Mouse (Mus musculus): ENCODE measurements at regions not wholly inside any gene's neighbourhood (a gene's known extent, or its start where the extent isn't known, plus 50 kb on each side); places are given as distances from the start of the nearest gene placed in this dataset.

DNA sequence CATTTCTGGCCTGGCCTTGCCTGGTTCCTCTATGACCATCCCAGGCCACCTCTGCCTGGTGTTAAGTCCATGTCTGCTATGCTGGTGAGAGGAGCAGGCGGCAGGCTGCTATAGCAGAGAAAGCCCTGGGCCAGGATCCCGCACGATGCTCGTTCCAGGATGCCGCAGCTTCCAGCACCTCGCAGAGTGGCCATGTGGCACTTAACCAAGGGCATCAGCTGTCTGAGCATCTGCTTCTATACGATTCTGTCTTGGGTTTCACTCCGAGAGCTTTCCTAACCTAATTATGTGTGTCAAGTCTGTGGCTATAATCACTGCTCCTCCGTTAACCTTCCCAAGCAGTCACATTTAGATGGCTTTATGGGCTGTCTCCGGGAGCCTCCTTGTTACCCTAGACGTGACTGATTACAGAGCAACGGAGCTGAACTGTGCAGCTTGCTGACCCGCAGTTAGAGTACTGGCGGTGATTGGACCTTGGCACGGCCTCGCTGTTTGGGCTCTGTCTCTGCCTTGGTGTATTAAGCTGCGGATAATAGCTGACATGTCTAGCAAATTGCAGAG is 64.4 kb downstream of the Ackr3 start:
- Histone ChIP-seq H3K27me3 (replicated peaks) (0 out of 2 replicates have a peak, but pooled peaks cover 3% of the 10 kb centered on the region), H3K4me1 (peaks cover 18% of the 10 kb centered on the region), H3K36me3 (no peaks in the 10 kb centered on the region), H3K4me2 (no peak overlapping the region), H3K27ac (replicated peaks) (no peak overlapping the region), H3K9me3 (replicated peaks) (no peaks in the 10 kb centered on the region), H3K9ac (replicated peaks) (no peak overlapping the region; the same call in 1 of the 2 replicates), H3K4me3 (replicated peaks) (no peak overlapping the region)
- peak; percentile 35; the same call in 1 of the 2 replicates for ATAC-seq (ENCODE audit: low FRiP score)
- 18% methylated on average over 17 of the region's 17 CpGs for WGBS

DNA sequence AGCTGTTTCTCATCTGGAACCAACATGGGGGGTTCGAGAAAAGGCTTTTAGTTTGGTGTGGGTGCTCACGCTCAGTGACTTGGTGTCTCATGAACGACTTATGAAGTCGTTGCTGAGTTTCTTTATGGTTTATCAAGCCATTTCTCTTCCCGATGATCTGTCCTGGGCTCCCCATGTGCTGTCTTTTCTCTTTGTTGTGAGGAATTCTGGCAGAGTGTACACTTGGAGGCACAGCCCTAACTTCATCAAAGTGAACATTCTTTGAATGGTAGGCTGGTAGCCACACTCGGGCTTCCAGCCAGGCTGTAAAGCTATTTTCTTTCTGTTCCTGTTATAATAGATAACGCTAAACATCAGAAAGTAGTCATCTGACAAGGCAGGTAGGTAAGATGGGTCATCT is 65.2 kb downstream of the Ackr3 start:
- WGBS: 74% methylated on average over 7 of the region's 7 CpGs
- Histone ChIP-seq H3K4me1 (peaks cover 23% of the 10 kb centered on the region), H3K27me3 (replicated peaks) (0 out of 2 replicates have a peak, but pooled peaks cover 3% of the 10 kb centered on the region), H3K9ac (replicated peaks) (no peak overlapping the region), H3K4me3 (replicated peaks) (no peak overlapping the region), H3K27ac (replicated peaks) (no peak overlapping the region), H3K9me3 (replicated peaks) (no peaks in the 10 kb centered on the region), H3K4me2 (no peak overlapping the region), H3K36me3 (no peaks in the 10 kb centered on the region)
- no peak for ATAC-seq (ENCODE audit: low FRiP score)

DNA sequence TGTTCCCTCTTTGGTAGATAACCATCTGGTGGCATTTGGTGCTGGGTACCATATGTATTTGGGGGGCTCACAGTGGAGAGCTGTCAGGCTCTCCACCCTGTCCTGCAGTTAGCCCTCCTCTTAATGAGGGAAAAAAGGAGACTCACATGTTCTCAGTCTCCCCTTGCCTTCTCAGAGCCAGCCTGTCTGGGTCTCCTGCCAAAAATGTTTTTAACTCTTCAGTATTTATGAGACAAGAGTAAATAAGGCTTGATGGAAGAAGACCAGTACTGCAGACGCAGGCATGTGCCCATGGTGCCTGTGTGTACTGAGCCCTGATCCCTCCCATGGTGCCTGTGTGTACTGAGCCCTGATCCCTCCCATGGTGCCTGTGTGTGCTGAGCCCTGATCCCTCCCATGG is 66.1 kb downstream of the Ackr3 start:
- H3K4me2 ChIP-seq: no peak overlapping the region
- no peak overlapping the region for H3K27ac ChIP-seq (replicated peaks)
- ATAC-seq (ENCODE audit: low FRiP score): no peak
- H3K9me3 ChIP-seq (replicated peaks): no peaks in the 10 kb centered on the region
- 0 out of 2 replicates have a peak, but pooled peaks cover 3% of the 10 kb centered on the region for H3K27me3 ChIP-seq (replicated peaks)
- no peaks in the 10 kb centered on the region for H3K36me3 ChIP-seq
- WGBS: 80% methylated on average over 1 of the region's 1 CpGs
- H3K4me1 ChIP-seq: peaks cover 23% of the 10 kb centered on the region
- H3K9ac ChIP-seq (replicated peaks): no peak overlapping the region
- no peak overlapping the region for H3K4me3 ChIP-seq (replicated peaks)

DNA sequence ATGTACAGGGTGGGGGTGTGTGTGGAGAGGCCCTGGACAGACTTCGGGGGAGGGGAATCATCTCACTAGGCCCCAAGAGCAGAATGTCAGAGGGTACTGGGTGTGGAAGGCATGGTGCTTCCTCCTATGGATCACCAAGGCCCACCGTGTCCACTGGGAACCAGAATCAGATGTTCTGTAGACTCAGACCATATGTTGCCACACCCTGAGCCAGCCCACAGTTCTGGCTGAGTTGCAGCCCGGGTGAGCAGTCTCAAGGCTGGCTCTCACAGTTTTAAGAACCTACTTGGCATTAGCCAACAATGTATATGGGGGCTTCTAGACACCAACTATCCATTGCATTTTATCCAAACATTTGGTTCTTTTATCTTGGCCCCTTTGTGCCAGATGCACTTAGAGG is 67.5 kb downstream of the Ackr3 start:
- WGBS: 92% methylated on average over 3 of the region's 3 CpGs

DNA sequence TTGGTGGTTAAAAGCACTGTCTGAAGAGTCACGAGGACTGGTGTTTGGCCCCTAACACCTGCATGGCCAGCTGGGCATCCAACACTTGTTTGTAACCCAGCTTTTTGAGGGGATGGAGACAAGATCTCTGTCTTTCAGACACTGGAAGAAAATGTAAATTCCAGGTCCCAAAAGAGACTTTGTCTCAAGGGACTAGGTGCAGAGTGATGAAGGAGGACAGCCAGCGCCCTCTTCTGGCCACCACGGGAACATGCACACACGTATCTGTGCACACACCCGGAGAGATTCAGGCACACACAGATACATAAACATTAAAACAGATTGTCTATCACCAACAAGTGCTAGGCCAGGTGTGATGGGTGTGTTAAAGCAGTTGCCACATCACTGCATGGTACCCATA is 68.6 kb downstream of the Ackr3 start:
- H3K4me2 ChIP-seq: no peak overlapping the region
- H3K27me3 ChIP-seq (replicated peaks): no peaks in the 10 kb centered on the region
- H3K27ac ChIP-seq (replicated peaks): no peak overlapping the region
- no peaks in the 10 kb centered on the region for H3K9me3 ChIP-seq (replicated peaks)
- no peak for ATAC-seq (ENCODE audit: low FRiP score)
- no peak overlapping the region for H3K9ac ChIP-seq (replicated peaks)
- H3K36me3 ChIP-seq: no peaks in the 10 kb centered on the region
- H3K4me3 ChIP-seq (replicated peaks): no peak overlapping the region
- 96% methylated on average over 5 of the region's 5 CpGs for WGBS
- H3K4me1 ChIP-seq: peaks cover 27% of the 10 kb centered on the region

More for the DNA sequence above, 67.5 kb downstream of the Ackr3 start:
- Histone ChIP-seq H3K9ac (replicated peaks) (no peak overlapping the region), H3K4me3 (replicated peaks) (no peak overlapping the region), H3K9me3 (replicated peaks) (no peaks in the 10 kb centered on the region), H3K4me1 (peaks cover 23% of the 10 kb centered on the region), H3K27ac (replicated peaks) (no peak overlapping the region), H3K36me3 (no peaks in the 10 kb centered on the region), H3K4me2 (no peak overlapping the region), H3K27me3 (replicated peaks) (0 out of 2 replicates have a peak, but pooled peaks cover 3% of the 10 kb centered on the region)
- ATAC-seq (ENCODE audit: low FRiP score): no peak

- Histone ChIP-seq H3K9me3 (replicated peaks) (no peaks in the 10 kb centered on the region), H3K4me3 (replicated peaks) (no peak overlapping the region), H3K4me2 (no peak overlapping the region), H3K27me3 (replicated peaks) (no peaks in the 10 kb centered on the region), H3K36me3 (no peaks in the 10 kb centered on the region), H3K4me1 (peaks cover 28% of the 10 kb centered on the region), H3K27ac (replicated peaks) (no peak overlapping the region), H3K9ac (replicated peaks) (peak overlapping the region; percentile 17; the same call in 1 of the 2 replicates)
- peak; percentile 53 for ATAC-seq (ENCODE audit: low FRiP score)
- 37% methylated on average over 19 of the region's 19 CpGs for WGBS
Measured at GRCm38 (mm10) chr1:90272830-90273628, 69.2 kb downstream of the Ackr3 start.

- Histone ChIP-seq H3K4me2 (no peak overlapping the region), H3K27me3 (replicated peaks) (no peaks in the 10 kb centered on the region; the same call in 1 of the 2 replicates), H3K9me3 (replicated peaks) (no peaks in the 10 kb centered on the region), H3K4me3 (replicated peaks) (no peak overlapping the region), H3K4me1 (peaks cover 24% of the 10 kb centered on the region), H3K27ac (replicated peaks) (no peak overlapping the region), H3K9ac (replicated peaks) (no peak overlapping the region), H3K36me3 (no peaks in the 10 kb centered on the region)
- ATAC-seq (ENCODE audit: low FRiP score): peak; percentile 4; the same call in 1 of the 2 replicates
Measured at GRCm38 (mm10) chr1:90273629-90273928, 69.8 kb downstream of the Ackr3 start.

GRCm38 (mm10) chr1:90274968-90275651 is 71.3 kb downstream of the Ackr3 start:
- Histone ChIP-seq H3K4me3 (replicated peaks) (no peak overlapping the region), H3K27ac (replicated peaks) (no peak overlapping the region), H3K9ac (replicated peaks) (no peak overlapping the region), H3K4me2 (no peak overlapping the region), H3K36me3 (no peaks in the 10 kb centered on the region), H3K4me1 (peaks cover 35% of the 10 kb centered on the region), H3K9me3 (replicated peaks) (no peaks in the 10 kb centered on the region), H3K27me3 (replicated peaks) (no peaks in the 10 kb centered on the region; the same call in 1 of the 2 replicates)
- 92% methylated on average over 9 of the region's 9 CpGs for WGBS
- no peak for ATAC-seq (ENCODE audit: low FRiP score)

DNA sequence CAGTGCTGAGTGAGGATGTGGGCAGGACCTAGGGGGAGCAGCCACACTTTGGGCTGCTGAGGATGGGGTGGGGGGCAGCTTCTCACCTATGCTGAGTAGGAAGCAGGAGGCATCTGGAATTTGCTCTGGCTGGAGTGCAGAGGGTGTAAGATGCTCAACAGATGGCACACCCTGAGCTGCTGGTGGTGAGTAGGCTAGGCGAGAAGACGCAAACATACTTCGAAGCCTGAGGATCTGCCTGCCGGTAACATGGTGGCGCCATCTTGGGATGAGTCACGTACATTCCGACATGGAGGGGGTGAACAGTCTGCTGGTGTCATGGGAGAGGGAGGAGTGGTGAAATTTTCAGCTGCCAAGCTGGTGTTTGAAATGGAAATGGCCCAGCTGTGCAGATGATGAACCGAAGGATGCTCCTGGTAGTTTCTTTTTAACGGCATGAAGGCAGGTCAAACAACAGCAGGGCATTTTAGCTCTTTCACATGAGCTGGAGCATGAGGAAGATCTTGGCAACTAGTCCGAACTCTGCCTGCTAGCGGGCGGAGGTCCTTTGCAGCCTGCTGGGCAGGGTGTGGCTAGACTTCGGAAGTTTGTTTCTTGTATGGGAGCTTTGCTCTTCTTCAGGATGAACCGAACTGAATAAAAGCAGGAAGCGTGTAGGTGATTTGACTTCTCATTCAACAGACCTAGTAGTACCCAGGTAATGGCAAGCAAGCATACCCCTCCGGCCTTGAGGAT is 72.2 kb downstream of the Ackr3 start:
- ATAC-seq (ENCODE audit: low FRiP score): no peak
- Histone ChIP-seq H3K9ac (replicated peaks) (no peak overlapping the region), H3K36me3 (no peaks in the 10 kb centered on the region), H3K4me1 (peaks cover 39% of the 10 kb centered on the region), H3K27me3 (replicated peaks) (peaks cover 3% of the 10 kb centered on the region; the same call in 1 of the 2 replicates), H3K27ac (replicated peaks) (no peak overlapping the region), H3K4me2 (no peak overlapping the region), H3K9me3 (replicated peaks) (no peaks in the 10 kb centered on the region), H3K4me3 (replicated peaks) (no peak overlapping the region)
- 82% methylated on average over 16 of the region's 16 CpGs for WGBS

DNA sequence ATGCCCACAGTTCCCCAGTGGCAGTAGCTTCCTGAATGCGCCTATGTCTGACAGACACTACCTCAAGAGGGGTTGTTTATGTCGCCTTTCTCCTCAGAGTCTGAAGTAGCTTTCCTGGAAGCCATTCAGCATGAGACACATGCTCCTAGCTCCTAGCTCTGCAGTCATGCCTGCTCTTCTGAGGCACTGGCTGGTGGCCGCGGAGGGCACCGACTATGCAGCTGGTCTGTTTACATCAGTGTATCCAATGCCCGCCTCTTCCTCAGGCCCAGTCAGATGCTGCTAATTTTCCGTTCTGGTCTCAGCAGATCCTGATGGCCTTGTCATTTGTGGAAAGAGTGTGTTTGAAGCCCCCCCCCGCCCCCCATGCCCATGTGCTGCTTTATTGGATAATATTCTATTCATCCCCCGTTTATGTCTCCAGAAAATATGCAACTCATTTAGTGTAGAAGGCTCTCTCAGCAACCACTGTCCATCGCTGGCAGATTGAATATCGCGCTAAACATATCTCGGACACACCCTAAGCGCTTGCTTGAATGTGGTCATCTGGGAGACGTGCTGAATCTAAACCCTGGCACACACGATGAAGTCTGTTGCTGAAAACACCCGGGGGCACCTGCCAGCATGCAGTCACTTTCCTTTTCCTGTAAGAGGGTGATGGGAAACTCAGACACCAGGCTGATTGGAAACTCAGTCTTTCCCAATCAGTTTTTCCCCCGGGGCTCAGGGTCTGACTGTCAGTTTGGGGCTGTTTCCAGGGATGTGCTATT is 73.9 kb downstream of the Ackr3 start:
- WGBS: 75% methylated on average over 18 of the region's 18 CpGs
- Histone ChIP-seq H3K9me3 (replicated peaks) (no peaks in the 10 kb centered on the region), H3K4me1 (peaks cover 38% of the 10 kb centered on the region), H3K27ac (replicated peaks) (no peak overlapping the region), H3K4me3 (replicated peaks) (no peak overlapping the region), H3K36me3 (no peaks in the 10 kb centered on the region), H3K9ac (replicated peaks) (no peak overlapping the region), H3K4me2 (no peak overlapping the region), H3K27me3 (replicated peaks) (peaks cover 3% of the 10 kb centered on the region; the same call in 1 of the 2 replicates)
- no peak for ATAC-seq (ENCODE audit: low FRiP score)

Data from neural tube, embryonic 15.5 days (tissue).